Mouse (Mus musculus) olfactory bulb, adult 2 months (tissue): Measurements from ENCODE around the gene Kat5.

ENCODE experiments used
- CTCF ChIP-seq: fragments of 200-500 bp; IDR thresholded peaks from 2 replicates; pipeline ENCODE4 v1.5.1; 2012; ENCODE audit warnings: low read depth, mild to moderate bottlenecking, low read length, moderate library complexity; ENCODE audit not compliant: insufficient read depth
- POLR2A ChIP-seq: fragments of 200-500 bp; IDR thresholded peaks from 2 replicates; pipeline ENCODE4 v1.6.1; 2012; ENCODE audit warnings: mild to moderate bottlenecking, low read depth, low read length, moderate library complexity; ENCODE audit not compliant: insufficient read depth

- TF ChIP-seq CTCF, result no peak
- TF ChIP-seq POLR2A, result no peak
Measured at GRCm38 (mm10) chr19:5579971-5580370, 30.1 kb downstream of the Kat5 start.
